Mouse (Mus musculus): ENCODE results near the gene Atoh8. TPM values are rescaled to one million over a fixed set of nuclear protein-coding genes. Genes with fewer than 3 reads are reported as not detected.

Gene Atoh8
- polyA plus RNA-seq, 1 experiment: 3.7 TPM

DNA sequence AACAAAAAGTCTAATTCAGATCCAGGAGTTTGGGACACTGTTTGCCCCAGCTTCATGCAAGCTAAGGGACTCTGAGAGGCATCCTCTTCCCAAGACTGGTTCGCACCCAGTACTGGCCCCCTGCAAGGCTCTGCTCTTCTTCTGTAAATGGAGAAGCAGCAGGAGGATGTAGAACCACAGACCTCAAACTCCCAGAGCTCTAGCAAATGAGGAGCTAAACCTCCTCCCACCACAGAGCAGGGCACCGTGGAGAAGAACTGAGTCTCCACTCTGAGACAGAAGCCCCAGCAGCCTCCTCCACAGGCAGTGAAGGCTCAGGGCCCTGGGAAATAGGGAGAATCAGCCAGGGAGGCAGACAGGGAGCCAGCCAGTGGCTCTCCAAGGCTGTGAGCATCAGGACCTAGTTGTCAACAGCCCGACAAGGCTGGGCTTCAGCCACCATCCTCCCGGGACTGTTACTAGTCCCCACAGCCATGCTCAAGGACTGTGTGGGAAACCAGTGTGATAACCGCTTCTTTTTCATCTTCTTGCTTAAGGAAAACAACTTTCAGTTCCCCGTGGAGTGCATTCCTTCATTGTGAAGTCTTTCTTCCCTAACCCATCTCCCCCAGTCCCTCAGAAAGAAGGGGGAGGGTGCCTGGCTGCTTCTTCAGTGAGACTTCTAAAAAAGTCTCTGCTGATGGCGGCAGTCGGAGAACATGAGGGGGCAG is 5.9 kb upstream of the Atoh8 start:
- DNase-seq (ENCODE audit: low read depth): no peak

DNA sequence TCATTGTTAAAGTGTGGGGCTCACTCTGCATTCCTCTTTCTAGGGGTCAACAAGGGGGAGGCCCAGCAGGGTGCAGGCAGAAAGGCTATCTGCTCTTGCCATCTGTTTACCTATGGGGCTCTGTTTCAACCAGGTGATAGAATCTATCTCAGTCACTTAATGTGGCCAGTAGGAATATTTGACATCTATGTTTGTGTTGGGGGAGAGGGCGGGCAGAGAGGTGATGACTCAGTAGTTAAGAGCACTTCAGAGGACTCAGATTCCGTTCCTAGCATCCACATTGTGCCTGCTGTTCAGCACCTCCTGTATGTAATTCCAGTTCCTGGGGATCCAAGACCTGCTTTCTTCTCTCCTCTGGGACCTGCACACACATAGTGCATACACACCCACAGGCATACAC is 4.7 kb upstream of the Atoh8 start:
- no peak for TF ChIP-seq POLR2A (IDR thresholded peaks at IDR 0.05; ENCODE audit: borderline replicate concordance, extremely low read depth, insufficient read depth, insufficient read length, poor library complexity, severe bottlenecking)
- TF ChIP-seq CTCF (IDR thresholded peaks at IDR 0.05; ENCODE audit: borderline replicate concordance, extremely low read depth, insufficient read depth, insufficient read length): no peak
- no peak for DNase-seq (ENCODE audit: low read depth)

More for the DNA sequence above, 5.9 kb upstream of the Atoh8 start:
- TF ChIP-seq CTCF (IDR thresholded peaks at IDR 0.05; ENCODE audit: borderline replicate concordance, extremely low read depth, insufficient read depth, insufficient read length) (no peak), POLR2A (IDR thresholded peaks at IDR 0.05; ENCODE audit: borderline replicate concordance, extremely low read depth, insufficient read depth, insufficient read length, poor library complexity, severe bottlenecking) (no peak)

DNA sequence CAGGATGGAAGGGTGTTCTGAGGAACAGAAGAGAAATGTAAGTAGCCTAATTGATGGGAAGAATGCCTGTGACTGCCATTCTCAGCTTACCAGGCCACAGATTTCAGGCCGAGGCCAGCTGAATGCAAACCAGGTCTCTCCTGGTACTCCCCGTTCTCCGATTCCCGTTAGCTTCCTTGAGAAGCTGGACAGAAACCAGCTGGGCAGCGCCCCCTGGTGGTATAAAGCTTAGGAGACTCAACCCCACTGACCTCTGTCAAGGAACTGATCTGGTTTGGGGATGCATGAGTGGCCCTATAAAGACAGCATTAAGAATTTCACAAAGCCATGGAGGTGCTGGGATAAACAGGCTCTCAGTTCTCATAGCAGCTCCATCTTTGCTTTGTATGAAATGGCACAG is 1.7 kb upstream of the Atoh8 start:
- TF ChIP-seq POLR2A (IDR thresholded peaks at IDR 0.05; ENCODE audit: borderline replicate concordance, extremely low read depth, insufficient read depth, insufficient read length, poor library complexity, severe bottlenecking): no peak
- peak; percentile 92 for TF ChIP-seq CTCF (IDR thresholded peaks at IDR 0.05; ENCODE audit: borderline replicate concordance, extremely low read depth, insufficient read depth, insufficient read length)
- peak; percentile 94 for DNase-seq (ENCODE audit: low read depth)

DNA sequence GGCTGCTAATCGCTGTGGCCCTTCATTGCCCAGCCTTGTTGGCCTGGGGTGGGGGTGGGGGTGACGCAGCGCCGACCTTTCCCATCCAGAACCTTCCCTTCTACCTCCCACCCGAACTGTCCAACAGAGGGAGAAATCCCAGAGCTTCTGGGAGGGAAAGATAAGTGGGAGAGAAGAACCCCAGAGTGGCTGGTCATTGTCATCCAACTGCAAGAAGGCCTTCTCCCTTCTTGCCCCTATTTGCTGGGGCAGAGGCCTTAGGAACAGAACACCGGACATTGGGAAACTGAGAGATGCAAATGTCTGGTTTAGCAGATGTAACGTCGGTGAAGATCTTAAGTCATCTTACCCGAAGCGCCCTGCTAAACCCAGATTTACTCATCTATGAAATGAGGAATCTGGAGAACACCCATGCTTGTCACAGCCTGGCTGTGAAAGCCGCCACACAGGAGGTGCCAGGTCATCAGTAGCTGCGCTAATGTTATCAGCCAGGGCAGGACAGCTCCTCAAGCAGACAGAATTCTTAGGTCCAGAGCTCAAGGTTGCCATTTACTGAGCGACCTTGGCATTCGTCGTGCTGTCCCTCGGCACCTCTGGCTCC is 530 bp upstream of the Atoh8 start:
- no peak for DNase-seq (ENCODE audit: low read depth)
- TF ChIP-seq CTCF (IDR thresholded peaks at IDR 0.05; ENCODE audit: borderline replicate concordance, extremely low read depth, insufficient read depth, insufficient read length): no peak
- TF ChIP-seq POLR2A (IDR thresholded peaks at IDR 0.05; ENCODE audit: borderline replicate concordance, extremely low read depth, insufficient read depth, insufficient read length, poor library complexity, severe bottlenecking): no peak

DNA sequence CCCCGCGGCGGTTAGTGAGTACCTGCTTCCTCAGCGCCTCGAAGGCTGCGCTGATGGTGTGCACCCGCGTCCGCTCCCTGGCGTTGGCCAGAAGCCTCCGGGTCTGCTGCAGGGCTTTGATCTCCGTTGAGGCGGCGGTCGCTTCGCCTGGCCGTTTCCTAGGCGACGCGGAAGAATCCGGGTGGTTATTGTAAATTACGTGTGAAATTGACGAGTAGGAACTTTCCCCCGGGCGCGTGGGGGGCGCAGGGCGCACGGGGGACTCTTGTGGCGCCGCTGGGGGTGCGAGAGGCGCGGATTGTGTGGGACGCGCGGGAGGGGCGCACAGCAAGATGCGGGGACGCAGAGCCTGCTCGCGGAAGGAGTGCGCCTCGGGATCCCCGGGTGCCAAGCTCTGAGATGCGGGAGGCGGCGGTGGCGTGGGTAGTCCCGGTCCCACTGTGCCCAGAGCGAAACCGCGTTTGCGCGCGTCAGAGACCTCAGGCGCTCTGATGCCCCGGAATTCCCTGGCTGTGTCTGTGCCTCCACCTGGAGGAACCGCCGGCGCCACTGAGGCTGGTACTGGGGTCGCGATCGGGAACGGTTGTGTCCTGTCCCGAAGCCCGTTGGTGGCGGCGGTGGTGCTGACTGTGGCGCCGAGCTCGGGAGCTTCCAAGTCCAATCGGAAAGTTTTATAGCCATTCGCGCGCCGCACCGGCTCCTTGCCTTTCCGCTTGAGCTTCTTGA is 842 bp downstream of the Atoh8 start:
- DNase-seq (ENCODE audit: low read depth): peak; percentile 83
- TF ChIP-seq CTCF (IDR thresholded peaks at IDR 0.05; ENCODE audit: borderline replicate concordance, extremely low read depth, insufficient read depth, insufficient read length) (no peak), POLR2A (IDR thresholded peaks at IDR 0.05; ENCODE audit: borderline replicate concordance, extremely low read depth, insufficient read depth, insufficient read length, poor library complexity, severe bottlenecking) (no peak)

DNA sequence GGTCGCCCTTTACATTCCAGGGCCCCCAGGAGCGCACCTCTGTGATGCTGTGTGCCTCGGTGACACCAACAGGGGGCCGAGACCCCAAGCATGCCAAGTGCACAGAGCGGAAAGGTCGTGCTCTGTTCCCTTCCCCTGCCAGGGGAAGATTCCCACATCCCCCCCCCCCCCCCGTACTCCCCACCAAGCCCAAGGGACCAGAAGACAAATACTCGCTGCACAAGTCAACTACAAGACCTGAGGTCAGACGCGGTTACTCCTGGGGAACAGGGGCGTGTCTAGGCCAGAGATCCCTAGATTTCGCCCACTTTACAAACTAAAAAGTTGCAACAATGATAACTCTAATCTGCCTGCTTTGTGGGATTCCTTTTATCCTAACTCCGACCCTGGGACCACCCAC is 1.4 kb downstream of the Atoh8 start:
- no peak for DNase-seq (ENCODE audit: low read depth)
- no peak for TF ChIP-seq POLR2A (IDR thresholded peaks at IDR 0.05; ENCODE audit: borderline replicate concordance, extremely low read depth, insufficient read depth, insufficient read length, poor library complexity, severe bottlenecking)
- TF ChIP-seq CTCF (IDR thresholded peaks at IDR 0.05; ENCODE audit: borderline replicate concordance, extremely low read depth, insufficient read depth, insufficient read length): no peak

DNA sequence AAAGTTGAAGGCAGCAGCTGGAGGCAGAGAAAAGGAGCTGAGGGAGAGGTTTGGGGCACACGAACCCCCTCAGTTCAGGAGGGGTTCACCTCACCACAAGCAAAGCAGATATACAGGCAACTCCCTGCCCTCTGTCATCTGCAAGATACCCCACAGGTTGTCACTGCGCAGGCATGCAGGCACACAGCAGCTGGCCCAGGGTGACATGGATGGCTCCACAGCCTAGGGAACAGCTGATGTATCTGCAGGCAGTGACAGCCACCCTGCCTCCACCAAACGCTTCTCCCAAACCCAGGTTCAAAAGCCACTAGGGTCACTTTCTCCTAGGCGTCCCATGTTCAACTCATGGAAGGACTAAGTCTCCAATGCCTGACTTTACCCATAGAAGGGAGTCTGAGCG is 2.5 kb downstream of the Atoh8 start:
- TF ChIP-seq POLR2A (IDR thresholded peaks at IDR 0.05; ENCODE audit: borderline replicate concordance, extremely low read depth, insufficient read depth, insufficient read length, poor library complexity, severe bottlenecking) (no peak), CTCF (IDR thresholded peaks at IDR 0.05; ENCODE audit: borderline replicate concordance, extremely low read depth, insufficient read depth, insufficient read length) (no peak)
- no peak for DNase-seq (ENCODE audit: low read depth)

DNA sequence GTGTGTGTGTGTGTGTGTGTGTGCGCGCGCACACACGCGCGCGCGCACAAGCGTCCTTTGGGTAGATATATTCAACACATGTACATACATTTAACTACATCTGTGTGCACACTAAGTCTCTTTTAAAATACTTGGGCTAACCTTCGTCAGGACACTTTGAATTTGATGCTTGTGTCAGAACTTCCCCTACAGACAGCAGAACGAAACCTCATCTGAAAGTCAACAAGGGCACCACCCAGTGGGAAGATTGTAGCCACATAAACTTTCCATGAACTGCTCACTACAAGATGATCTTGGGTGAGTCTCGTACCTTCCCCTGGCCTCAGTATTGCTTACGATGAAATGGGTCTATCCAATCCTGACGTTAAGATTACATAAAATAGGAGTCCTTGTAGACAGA is 3.0 kb downstream of the Atoh8 start:
- TF ChIP-seq POLR2A (IDR thresholded peaks at IDR 0.05; ENCODE audit: borderline replicate concordance, extremely low read depth, insufficient read depth, insufficient read length, poor library complexity, severe bottlenecking) (no peak), CTCF (IDR thresholded peaks at IDR 0.05; ENCODE audit: borderline replicate concordance, extremely low read depth, insufficient read depth, insufficient read length) (no peak)
- DNase-seq (ENCODE audit: low read depth): no peak

DNA sequence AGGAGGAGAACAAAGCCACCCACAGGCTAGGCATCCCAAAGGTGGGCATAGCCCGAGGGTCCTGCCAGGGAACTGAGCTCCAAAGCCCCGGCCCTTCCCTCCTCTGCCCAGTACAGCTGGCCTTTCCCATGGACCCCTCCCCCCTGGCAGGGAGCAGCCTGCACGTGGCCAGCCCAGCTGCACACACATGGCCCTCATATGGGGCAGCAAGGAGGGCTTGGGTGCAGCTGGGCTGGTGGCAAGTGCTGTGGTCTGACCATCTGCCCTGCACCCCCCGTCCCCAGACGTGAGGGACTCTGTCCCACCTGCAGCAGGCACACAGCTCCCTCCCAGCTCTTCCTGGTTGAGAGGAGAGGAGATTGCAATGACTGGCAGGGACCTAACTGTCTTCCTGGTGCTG is 4.5 kb downstream of the Atoh8 start:
- TF ChIP-seq POLR2A (IDR thresholded peaks at IDR 0.05; ENCODE audit: borderline replicate concordance, extremely low read depth, insufficient read depth, insufficient read length, poor library complexity, severe bottlenecking) (no peak), CTCF (IDR thresholded peaks at IDR 0.05; ENCODE audit: borderline replicate concordance, extremely low read depth, insufficient read depth, insufficient read length) (no peak)
- peak; percentile 47 for DNase-seq (ENCODE audit: low read depth)

DNA sequence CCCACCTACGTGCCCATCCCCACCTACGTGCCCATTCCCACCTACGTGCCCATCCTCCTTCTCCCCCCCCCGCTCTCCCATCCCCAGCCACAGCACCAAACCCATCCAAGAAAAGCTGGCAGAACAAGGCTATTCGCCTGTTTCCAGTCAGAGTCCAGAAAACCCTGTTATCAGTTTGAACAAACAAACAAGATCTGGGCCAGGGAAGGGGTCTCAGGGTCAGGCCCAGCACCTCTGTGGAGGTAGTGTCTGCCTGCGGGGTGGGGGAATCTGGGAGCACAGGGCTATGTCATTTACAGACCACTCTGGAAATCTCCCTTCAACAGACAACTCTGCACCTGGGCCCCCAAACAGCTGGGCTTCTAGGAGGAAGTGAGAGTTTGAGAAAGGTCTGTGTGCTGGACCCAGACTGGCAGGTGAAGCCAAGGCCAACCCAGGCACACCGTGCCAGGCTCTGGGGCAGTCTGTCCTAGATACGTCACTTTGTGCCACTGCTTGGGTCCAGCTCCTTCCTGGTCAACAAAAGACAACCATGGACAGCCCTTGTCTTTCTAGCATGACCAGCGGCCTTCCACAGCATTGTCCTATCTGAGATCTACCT is 7.6 kb downstream of the Atoh8 start:
- no peak for TF ChIP-seq POLR2A (IDR thresholded peaks at IDR 0.05; ENCODE audit: borderline replicate concordance, extremely low read depth, insufficient read depth, insufficient read length, poor library complexity, severe bottlenecking)
- no peak for TF ChIP-seq CTCF (IDR thresholded peaks at IDR 0.05; ENCODE audit: borderline replicate concordance, extremely low read depth, insufficient read depth, insufficient read length)
- no peak for DNase-seq (ENCODE audit: low read depth)

DNA sequence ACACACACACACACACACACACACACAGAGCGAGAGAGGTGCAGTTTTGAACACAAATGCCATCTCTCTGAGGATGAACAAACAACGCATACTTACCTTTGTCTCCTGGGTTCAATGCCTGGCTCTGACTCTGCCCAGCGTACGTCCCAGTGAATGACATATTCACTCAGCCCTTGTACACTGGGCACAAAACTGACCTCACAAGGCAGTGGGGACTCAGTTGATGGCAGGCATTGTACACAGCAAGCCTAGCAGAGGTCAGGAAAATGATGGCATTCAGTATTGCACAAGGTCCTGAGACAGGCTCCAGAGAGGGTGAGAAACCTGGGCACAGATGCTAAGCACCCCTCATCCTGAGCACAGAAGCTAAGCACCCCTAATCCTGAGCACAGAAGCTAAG is 8.4 kb downstream of the Atoh8 start:
- no peak for DNase-seq (ENCODE audit: low read depth)
- no peak for TF ChIP-seq CTCF (IDR thresholded peaks at IDR 0.05; ENCODE audit: borderline replicate concordance, extremely low read depth, insufficient read depth, insufficient read length)
- TF ChIP-seq POLR2A (IDR thresholded peaks at IDR 0.05; ENCODE audit: borderline replicate concordance, extremely low read depth, insufficient read depth, insufficient read length, poor library complexity, severe bottlenecking): no peak
